Mouse (Mus musculus) brown adipose tissue, adult 24 weeks (tissue): ENCODE measurements around the gene Rimklb. TPM values are rescaled to one million over a fixed set of nuclear protein-coding genes. Genes with fewer than 3 reads are reported as not detected.

Experiments used
- H3K27ac ChIP-seq: fragments of 200-500 bp; replicated peaks from 2 replicates; pipeline ENCODE4 v1.5.1; 2012; ENCODE audit warnings: low read depth, mild to moderate bottlenecking, low read length
- H3K4me1 ChIP-seq: fragments of 200-500 bp; 2 replicates; pipeline ENCODE4 v1.6.1; 2012; ENCODE audit warnings: low read length, mixed read lengths; ENCODE audit not compliant: control insufficient read depth, insufficient read depth, insufficient read length
- H3K4me3 ChIP-seq: fragments of 200-500 bp; 2 replicates; pipeline ENCODE4 v1.5.1; 2012; ENCODE audit warnings: low read depth, mild to moderate bottlenecking, low read length, moderate library complexity; ENCODE audit not compliant: insufficient read depth
- polyA plus RNA-seq: library from polyadenylated mRNA; stranded (reverse); fragments of >200 nt; gene quantifications from 2 replicates; pipeline ENCODE4 v1.2.4, GENCODE M21; 2012; ENCODE audit not compliant: missing spikeins, insufficient read depth, insufficient read length

The Rimklb gene
- polyA plus RNA-seq, 1 experiment, result not detected

- Histone ChIP-seq H3K4me3 (no peak overlapping the region), H3K27ac (no peak overlapping the region), H3K4me1 (no peaks in the 10 kb centered on the region)
These were observed 82.2 kb downstream of the Rimklb start for GRCm38 (mm10) chr6:122416347-122416746.

GRCm38 (mm10) chr6:122411281-122411680 is 87.3 kb downstream of the Rimklb start:
- no peak overlapping the region for H3K4me3 ChIP-seq
- no peak overlapping the region for H3K27ac ChIP-seq
- H3K4me1 ChIP-seq, result no peaks in the 10 kb centered on the region

GRCm38 (mm10) chr6:122402240-122402639 is 96.3 kb downstream of the Rimklb start:
- Histone ChIP-seq H3K4me1 (no peaks in the 10 kb centered on the region), H3K27ac (no peak overlapping the region), H3K4me3 (no peak overlapping the region)

GRCm38 (mm10) chr6:122400263-122400662 is 98.3 kb downstream of the Rimklb start:
- no peaks in the 10 kb centered on the region for H3K4me1 ChIP-seq
- H3K27ac ChIP-seq, result no peak overlapping the region
- H3K4me3 ChIP-seq, result no peak overlapping the region

Other genes with a start within 250 kb of the Rimklb start
- not detected in 2 replicates for gene Klrg1, start 215.9 kb downstream of the Rimklb start, polyA plus RNA-seq
- gene M6pr, start 190.0 kb downstream of the Rimklb start, polyA plus RNA-seq, result 55.2 and 61.5 TPM in 2 replicates
- gene Phc1, start 158.2 kb downstream of the Rimklb start, polyA plus RNA-seq, result 4.9 and 5.8 TPM in 2 replicates
- 21.7 and 49.7 TPM in 2 replicates for gene Mfap5, start 7.1 kb upstream of the Rimklb start, polyA plus RNA-seq
- gene Aicda, start 55.0 kb upstream of the Rimklb start, polyA plus RNA-seq, result not detected in 2 replicates
- gene Apobec1, start 103.7 kb upstream of the Rimklb start, polyA plus RNA-seq, result 14.6 and 16.9 TPM in 2 replicates
- not detected in 2 replicates for gene Gdf3, start 111.3 kb upstream of the Rimklb start, polyA plus RNA-seq
- gene Dppa3, start 127.6 kb upstream of the Rimklb start, polyA plus RNA-seq, result not detected in 2 replicates
- gene Nanog, start 208.7 kb upstream of the Rimklb start, polyA plus RNA-seq, result not detected in 2 replicates